ENCODE assay signal across 11 mouse cellular contexts in the genomic region with DNA sequence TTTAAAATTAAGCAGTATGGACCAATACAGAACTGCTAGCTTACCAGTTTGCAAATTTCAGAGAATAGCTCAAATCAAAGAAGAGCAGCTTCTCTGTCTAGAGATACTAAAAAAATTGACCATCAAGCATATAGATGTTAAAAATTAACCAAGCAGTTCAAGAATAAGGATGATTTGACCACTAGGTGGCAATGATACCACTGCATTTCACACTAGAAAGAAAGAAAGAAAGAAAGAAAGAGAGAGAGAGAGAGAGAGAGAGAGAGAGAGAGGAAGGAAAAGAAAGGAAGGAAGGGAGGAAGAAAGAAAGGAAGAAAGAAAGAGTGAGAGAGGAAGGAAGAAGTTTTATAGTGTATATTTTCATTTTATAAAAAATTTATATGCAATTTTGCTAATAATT. TPM values are rescaled to one million over a fixed set of nuclear protein-coding genes. Genes with fewer than 3 reads are reported as not detected.
DNase-seq lines count a peak whose midpoint lies in the region; ATAC-seq and TF ChIP-seq lines count a peak whose summit lies in the region.
"Had no signal": no experiment of that assay in that cellular context is flagged by ENCODE, and none has a peak within 500 bp of the region (broad histone marks: within the 10 kb centered on the region; RNA-seq: fewer than 3 reads in every experiment).

No protein-coding gene starts in this region.

- no peak overlapping the region for H3K4me2 ChIP-seq in hindbrain, embryonic 14.5 days (replicated peaks)
- no peak overlapping the region for H3K4me2 ChIP-seq in hindbrain, embryonic 16.5 days (ENCODE audit: low read length)
- no peak overlapping the region for H3K4me2 ChIP-seq in stomach, postnatal 0 days (replicated peaks; ENCODE audit: low read depth)

- peaks cover 20% of the 10 kb centered on the region for H3K4me1 ChIP-seq in hindbrain, embryonic 14.5 days (replicated peaks; ENCODE audit: control insufficient read depth, insufficient read depth, low read length)
- peaks cover 13% of the 10 kb centered on the region for H3K4me1 ChIP-seq in hindbrain, embryonic 16.5 days (ENCODE audit: control insufficient read depth, insufficient read depth, low read depth, low read length)
- no peaks in the 10 kb centered on the region for H3K4me1 ChIP-seq in stomach, postnatal 0 days (replicated peaks; ENCODE audit: control insufficient read depth, insufficient read depth)

- H3K4me3 ChIP-seq in hindbrain, embryonic 14.5 days (replicated peaks; ENCODE audit: low read length) = no peak overlapping the region
- no peak overlapping the region for H3K4me3 ChIP-seq in hindbrain, embryonic 16.5 days (ENCODE audit: low read length)
- no peak overlapping the region for H3K4me3 ChIP-seq in stomach, postnatal 0 days (ENCODE audit: low read depth, low read length)
- H3K4me3 ChIP-seq: megakaryocyte, embryonic 14.5 days had no signal

- peak; percentile 73 for TF ChIP-seq CTCF in stomach, postnatal 0 days (IDR thresholded peaks at IDR 0.05; ENCODE audit: low read depth)

- peak; percentile 74 for DNase-seq in hindbrain, embryonic 14.5 days (ENCODE audit: low spot score)
- peak; percentile 42 for DNase-seq in thymus, postnatal 0 days (ENCODE audit: low spot score)
- no peak for DNase-seq in thymus, postnatal 25 days
- DNase-seq in brain, embryonic 18.5 days (ENCODE audit: low read depth, low spot score) = peak; percentile 10
- no peak for DNase-seq in stomach, postnatal 0 days (ENCODE audit: low spot score)
- DNase-seq in right cerebral cortex, postnatal 36 days (ENCODE audit: low spot score in 2 of 2) = no peak
- no peak for DNase-seq in heart, postnatal 4 days
- DNase-seq: cerebellum, adult 11-12 months; left cerebral cortex, postnatal 4 days had no signal

- no peaks in the 10 kb centered on the region for H3K36me3 ChIP-seq in hindbrain, embryonic 14.5 days (replicated peaks; ENCODE audit: control insufficient read depth, insufficient read depth)
- no peaks in the 10 kb centered on the region for H3K36me3 ChIP-seq in hindbrain, embryonic 16.5 days (ENCODE audit: control insufficient read depth, insufficient read depth, low read length)
- no peaks in the 10 kb centered on the region for H3K36me3 ChIP-seq in stomach, postnatal 0 days (ENCODE audit: control insufficient read depth, insufficient read depth, low read length)

- H3K27ac ChIP-seq in hindbrain, embryonic 14.5 days = no peak overlapping the region
- H3K27ac ChIP-seq in hindbrain, embryonic 16.5 days (ENCODE audit: low read depth, low read length) = no peak overlapping the region
- no peak overlapping the region for H3K27ac ChIP-seq in stomach, postnatal 0 days (replicated peaks)

- no peak for TF ChIP-seq EP300 in stomach, postnatal 0 days (optimal IDR thresholded peaks at IDR 0.05)

- no peak overlapping the region for H3K9ac ChIP-seq in hindbrain, embryonic 14.5 days
- H3K9ac ChIP-seq in hindbrain, embryonic 16.5 days (ENCODE audit: low read depth, low read length) = no peak overlapping the region
- H3K9ac ChIP-seq in stomach, postnatal 0 days (ENCODE audit: low read length) = no peak overlapping the region

- no peaks in the 10 kb centered on the region for H3K27me3 ChIP-seq in hindbrain, embryonic 14.5 days (ENCODE audit: control insufficient read depth, insufficient read depth, low read length)
- H3K27me3 ChIP-seq in hindbrain, embryonic 16.5 days (replicated peaks; ENCODE audit: control insufficient read depth, insufficient read depth, low read length) = no peaks in the 10 kb centered on the region
- H3K27me3 ChIP-seq in stomach, postnatal 0 days (ENCODE audit: control insufficient read depth, insufficient read depth, low read length) = no peaks in the 10 kb centered on the region
- H3K27me3 ChIP-seq: megakaryocyte, embryonic 14.5 days had no signal

- H3K9me3 ChIP-seq in hindbrain, embryonic 14.5 days (ENCODE audit: control insufficient read depth, low read length) = no peaks in the 10 kb centered on the region
- H3K9me3 ChIP-seq in hindbrain, embryonic 16.5 days (ENCODE audit: control insufficient read depth, low read length) = no peaks in the 10 kb centered on the region
- no peaks in the 10 kb centered on the region for H3K9me3 ChIP-seq in stomach, postnatal 0 days (ENCODE audit: control insufficient read depth, low read length)
- H3K9me3 ChIP-seq: megakaryocyte, embryonic 14.5 days had no signal

- no peak for ATAC-seq in hindbrain, embryonic 14.5 days (ENCODE audit: low FRiP score)
- no peak for ATAC-seq in hindbrain, embryonic 16.5 days
- no peak for ATAC-seq in stomach, postnatal 0 days (ENCODE audit: low FRiP score, low TSS enrichment)

RNA-seq across cellular contexts. Expression of a gene that starts 3.3 kb away (rescaled TPM):
- 9.6 and 10.2 TPM in 2 replicates for polyA plus RNA-seq in hindbrain, embryonic 14.5 days (2014; fragmentation: Nextera tagmentation; extraction: Ambion mirVana)
- polyA plus RNA-seq in hindbrain, embryonic 16.5 days (2015; fragmentation: Nextera tagmentation; extraction: Ambion mirVana) = 8.6 and 9.8 TPM in 2 replicates
- 7.8 and 9.4 TPM in 2 replicates for polyA plus RNA-seq in thymus, postnatal 0 days (2015; fragmentation: Nextera tagmentation; extraction: Ambion mirVana)
- 6.5 and 7.2 TPM in 2 replicates for polyA plus RNA-seq in stomach, postnatal 0 days (2015; fragmentation: Nextera tagmentation; extraction: Ambion mirVana)
- total RNA-seq in heart, postnatal 4 days (2021) = 1 to 10 TPM; 7.9 to 8.6 TPM

RNA-seq across cellular contexts. Expression of a gene that starts 4.4 kb away (rescaled TPM):
- polyA plus RNA-seq in hindbrain, embryonic 14.5 days (2014; fragmentation: Nextera tagmentation; extraction: Ambion mirVana) = 15.6 and 17.7 TPM in 2 replicates
- polyA plus RNA-seq in hindbrain, embryonic 16.5 days (2015; fragmentation: Nextera tagmentation; extraction: Ambion mirVana) = 13.2 and 14.2 TPM in 2 replicates
- polyA plus RNA-seq in thymus, postnatal 0 days (2015; fragmentation: Nextera tagmentation; extraction: Ambion mirVana) = 12.7 and 13.4 TPM in 2 replicates
- 4.4 and 4.7 TPM in 2 replicates for polyA plus RNA-seq in stomach, postnatal 0 days (2015; fragmentation: Nextera tagmentation; extraction: Ambion mirVana)
- 10 to 100 TPM; 13.0 to 13.5 TPM for total RNA-seq in heart, postnatal 4 days (2021)

RNA-seq across cellular contexts. Expression of a gene that starts 55.4 kb away (rescaled TPM):
- polyA plus RNA-seq in hindbrain, embryonic 14.5 days (2014; fragmentation: Nextera tagmentation; extraction: Ambion mirVana) = 10.8 and 11.6 TPM in 2 replicates
- 10.8 and 11.5 TPM in 2 replicates for polyA plus RNA-seq in hindbrain, embryonic 16.5 days (2015; fragmentation: Nextera tagmentation; extraction: Ambion mirVana)
- polyA plus RNA-seq in thymus, postnatal 0 days (2015; fragmentation: Nextera tagmentation; extraction: Ambion mirVana) = 6.4 and 7.8 TPM in 2 replicates
- 4.0 and 4.3 TPM in 2 replicates for polyA plus RNA-seq in stomach, postnatal 0 days (2015; fragmentation: Nextera tagmentation; extraction: Ambion mirVana)
- total RNA-seq in heart, postnatal 4 days (2021) = 10 to 100 TPM; 11.9 to 13.2 TPM

Comparison
In these comparisons a context has a peak if more than half of its experiments do, and no peak if none do; other contexts are left out.
1. DNase-seq: peak in hindbrain, embryonic 14.5 days (single experiment), thymus, postnatal 0 days (single experiment) and brain, embryonic 18.5 days (single experiment); none in thymus, postnatal 25 days (single experiment), stomach, postnatal 0 days (single experiment), right cerebral cortex, postnatal 36 days (0 of 2) and heart, postnatal 4 days (single experiment).